Mouse (Mus musculus): ENCODE measurements around the gene Gm20388.

Gene Gm20388

GRCm38 (mm10) chr8:120396756-120397155 lies 486.1 kb downstream of the Gm20388 start:
- DNase-seq (ENCODE audit: low spot score) = no peak

GRCm38 (mm10) chr8:120397444-120398411 lies 487.1 kb downstream of the Gm20388 start:
- no peak for DNase-seq (ENCODE audit: low spot score)

- no peak for DNase-seq (ENCODE audit: low spot score)
Measured at GRCm38 (mm10) chr8:120399212-120399934, 488.7 kb downstream of the Gm20388 start.

DNA sequence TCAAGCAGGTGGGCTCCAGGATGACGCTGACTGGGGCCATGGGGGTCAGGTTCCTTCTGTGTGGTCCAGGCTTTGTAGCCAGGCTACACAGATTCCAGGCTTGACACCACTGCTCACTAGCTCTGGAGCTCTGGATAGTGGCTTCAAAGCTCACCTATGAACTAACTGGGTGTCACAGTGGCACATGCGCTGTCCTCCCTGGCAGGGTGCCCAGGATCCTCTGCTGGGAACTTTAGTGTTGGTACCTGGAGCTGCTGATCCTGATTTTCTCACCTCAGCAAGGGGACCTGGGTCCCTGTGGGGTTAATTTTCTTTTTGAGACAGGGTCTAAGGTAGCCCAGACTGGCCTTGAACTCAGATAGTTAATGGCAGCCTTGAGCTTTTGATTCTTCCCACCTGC lies 490.6 kb downstream of the Gm20388 start:
- no peak for DNase-seq (ENCODE audit: low spot score)

GRCm38 (mm10) chr8:120401712-120402111 lies 491.1 kb downstream of the Gm20388 start:
- no peak for DNase-seq (ENCODE audit: low spot score)

DNA sequence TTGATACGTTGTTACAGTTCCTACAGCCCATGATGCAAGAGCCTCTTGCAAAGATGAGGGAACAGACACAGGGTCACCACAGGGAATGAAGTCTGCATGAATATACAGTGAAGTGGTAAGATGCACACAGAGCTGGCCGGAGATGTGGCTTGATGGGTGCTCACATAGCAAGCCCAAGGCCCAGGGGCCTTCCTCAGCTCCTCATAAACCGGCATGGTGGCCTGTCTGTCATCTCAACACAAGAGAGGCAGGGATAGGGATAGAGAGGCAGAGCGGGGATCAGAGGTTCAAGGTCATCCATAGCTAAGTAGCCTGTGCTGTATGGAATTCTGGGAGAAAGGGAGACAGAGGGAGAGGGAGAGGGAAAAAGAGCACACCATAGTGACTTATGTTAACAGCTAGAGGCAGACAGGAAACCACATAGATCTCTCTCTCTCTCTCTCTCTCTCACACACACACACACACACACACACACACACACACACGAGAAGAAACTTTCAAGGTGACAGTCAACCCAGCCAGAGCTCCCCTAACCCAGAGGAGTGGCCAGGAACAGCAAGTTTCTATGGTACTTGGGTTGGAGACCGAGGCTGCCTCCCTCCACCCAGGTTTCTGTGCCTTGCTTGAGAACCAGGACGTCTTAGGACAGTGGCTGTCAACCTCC lies 493.1 kb downstream of the Gm20388 start:
- no peak for DNase-seq (ENCODE audit: low spot score)

- DNase-seq (ENCODE audit: low spot score) = no peak
Measured at GRCm38 (mm10) chr8:120404609-120405036, 494.0 kb downstream of the Gm20388 start.

DNA sequence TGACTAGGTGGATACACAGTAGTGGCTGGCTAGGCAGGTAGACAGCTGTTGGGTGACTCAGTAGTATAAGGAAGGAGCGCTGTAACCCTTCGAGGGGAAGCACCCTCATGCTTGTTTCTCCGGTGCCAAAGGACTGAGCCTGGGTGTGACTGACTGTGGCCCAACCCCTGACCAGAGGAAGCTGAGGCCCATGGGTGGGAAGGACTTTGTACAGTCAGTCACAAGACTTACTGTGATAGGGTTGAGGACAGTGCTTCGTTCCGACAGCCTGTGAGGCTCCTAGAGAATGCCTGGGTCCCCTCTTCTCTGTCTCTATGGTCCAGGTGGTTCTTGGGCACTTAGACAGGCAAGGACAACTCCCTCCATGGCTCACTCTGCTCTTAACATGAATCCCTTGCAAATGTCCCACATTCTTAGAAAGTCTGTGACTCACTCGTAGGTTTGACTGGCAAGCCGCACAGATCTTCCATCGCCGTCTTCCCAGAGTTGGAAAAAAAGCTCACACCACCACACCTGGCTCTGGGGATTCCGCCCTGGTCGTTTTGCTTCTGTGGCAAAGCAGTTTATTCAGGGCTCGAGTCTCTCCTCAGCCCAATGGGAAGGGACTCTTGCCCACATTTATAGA lies 495.5 kb downstream of the Gm20388 start:
- DNase-seq (ENCODE audit: low spot score) = no peak

GRCm38 (mm10) chr8:120407701-120408240 lies 497.1 kb downstream of the Gm20388 start:
- peak; percentile 44 for DNase-seq (ENCODE audit: low spot score)

- DNase-seq (ENCODE audit: low spot score) = no peak
Measured at GRCm38 (mm10) chr8:120408241-120409215, 497.9 kb downstream of the Gm20388 start.

GRCm38 (mm10) chr8:120409371-120410013 lies 498.9 kb downstream of the Gm20388 start:
- DNase-seq (ENCODE audit: low spot score) = no peak

DNA sequence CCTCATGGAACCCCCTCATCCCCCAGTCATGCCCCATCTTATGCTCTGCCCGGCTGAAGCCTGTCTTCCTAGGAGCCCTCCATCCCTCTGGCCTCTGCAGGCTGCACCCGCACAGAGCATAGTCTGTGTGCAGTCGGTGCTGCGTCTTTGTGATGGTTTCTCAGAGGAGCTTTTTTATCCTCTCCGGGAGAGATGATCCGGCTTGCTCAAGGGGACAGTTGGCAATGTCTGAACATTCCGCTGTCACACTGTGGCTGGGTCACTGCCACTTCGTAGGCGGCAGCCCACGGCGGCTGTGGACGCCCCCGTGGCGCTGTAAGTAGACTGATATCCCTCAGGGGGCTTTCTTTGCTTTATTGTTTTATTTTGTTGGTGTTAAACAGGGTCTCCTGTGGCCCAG lies 500.4 kb downstream of the Gm20388 start:
- no peak for DNase-seq (ENCODE audit: low spot score)

- no peak for DNase-seq (ENCODE audit: low spot score)
Measured at GRCm38 (mm10) chr8:120411862-120412261, 501.2 kb downstream of the Gm20388 start.

GRCm38 (mm10) chr8:120412357-120412756 lies 501.7 kb downstream of the Gm20388 start:
- no peak for DNase-seq (ENCODE audit: low spot score)

DNA sequence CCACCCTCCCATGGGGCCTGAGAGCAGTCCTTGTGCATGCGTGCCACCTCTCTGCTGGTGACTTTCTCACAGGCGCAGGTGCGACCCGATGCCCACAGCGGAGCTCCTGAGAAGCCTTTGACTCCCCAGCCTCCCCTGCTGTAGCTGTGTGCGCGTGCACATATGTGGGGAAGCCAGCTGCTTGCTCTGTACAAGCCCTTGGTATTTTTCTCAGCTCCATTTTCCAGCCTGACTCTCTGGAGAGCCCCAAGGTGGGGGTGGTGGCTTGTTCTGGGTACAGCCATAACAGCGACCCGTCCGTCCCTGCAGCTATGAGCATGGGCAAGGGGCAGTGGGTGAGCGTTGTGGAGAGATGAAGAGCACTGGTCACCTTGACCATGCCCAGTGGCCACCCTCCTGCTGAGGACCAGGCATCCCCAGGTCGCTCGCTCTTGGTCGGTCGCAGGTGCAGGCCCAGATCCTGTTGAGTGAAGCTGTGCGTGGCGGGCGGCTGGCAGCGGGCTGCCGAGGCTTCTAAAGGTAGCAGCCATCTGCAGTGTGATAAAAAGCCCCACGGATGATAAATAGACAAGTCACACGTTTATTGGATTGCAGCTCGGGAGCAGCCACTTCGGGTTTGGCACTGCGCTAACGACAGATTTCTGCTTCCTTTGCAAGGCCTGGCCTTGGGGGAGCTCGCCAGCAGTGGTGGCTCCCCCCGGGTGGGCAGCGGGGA lies 502.4 kb downstream of the Gm20388 start:
- no peak for DNase-seq (ENCODE audit: low spot score)

DNA sequence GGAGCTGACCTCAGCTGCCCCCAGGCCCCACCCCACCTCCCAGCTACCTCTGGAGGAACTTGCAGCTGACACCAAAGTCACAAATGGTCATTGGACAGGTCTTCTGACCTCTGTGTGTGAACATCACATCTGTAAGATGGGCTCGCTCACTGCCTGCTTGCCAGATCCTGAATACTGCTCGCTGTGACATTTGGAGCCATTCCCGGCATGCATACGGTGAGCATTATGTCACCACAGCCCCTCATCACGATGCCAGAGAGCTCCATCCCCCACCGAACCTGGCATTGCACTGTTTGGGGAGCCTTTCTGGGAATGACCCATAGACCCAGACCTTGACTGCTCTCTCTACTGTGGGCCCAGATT lies 503.0 kb downstream of the Gm20388 start:
- no peak for DNase-seq (ENCODE audit: low spot score)

GRCm38 (mm10) chr8:120414216-120414615 lies 503.6 kb downstream of the Gm20388 start:
- no peak for DNase-seq (ENCODE audit: low spot score)

- no peak for DNase-seq (ENCODE audit: low spot score)
Measured at GRCm38 (mm10) chr8:120415474-120415873, 504.8 kb downstream of the Gm20388 start.

DNA sequence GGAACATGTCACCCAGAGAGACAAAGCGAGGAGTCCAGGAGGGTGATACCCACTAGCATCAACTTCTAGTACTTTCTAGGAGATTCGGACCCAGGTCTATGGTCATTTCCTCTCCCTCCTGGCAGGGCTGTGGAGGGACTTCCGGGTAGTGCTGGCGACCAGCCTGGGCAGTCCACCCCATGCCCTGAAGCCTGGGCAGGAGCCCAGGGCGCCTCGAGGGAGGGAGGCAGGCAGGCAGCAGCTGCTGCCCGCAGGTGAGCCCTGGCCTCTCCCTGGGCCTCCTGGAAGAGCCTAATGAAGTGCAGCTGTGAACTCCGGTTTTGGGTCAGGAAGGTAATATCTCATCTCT lies 505.5 kb downstream of the Gm20388 start:
- no peak for DNase-seq (ENCODE audit: low spot score)

Measured in urinary bladder, postnatal 25 days (tissue).